Mouse (Mus musculus): Measurements from ENCODE around the gene Rnf126. TPM values are rescaled to one million over a fixed set of nuclear protein-coding genes. Genes with fewer than 3 reads are reported as not detected.
"Not testable (repeated sequence)": the region's sequence is repeated elsewhere in the genome, so short reads cannot be mapped to it uniquely, and the experiment has no call there.

Rnf126 gene
- polyA plus RNA-seq, 1 experiment from 2014 or later = 77.3 TPM

- H3K4me1 ChIP-seq (ENCODE audit: control insufficient read depth, insufficient read depth, low read length) = peaks cover 26% of the 10 kb centered on the region
- peak overlapping the region; percentile 93 for H3K9ac ChIP-seq (replicated peaks; ENCODE audit: low read depth, low read length)
- WGBS = 6% methylated on average over 16 of the region's 16 CpGs
- no peak for ATAC-seq (ENCODE audit: insufficient number of reproducible peaks, insufficient read depth, low FRiP score, low read depth)
- H3K27ac ChIP-seq (ENCODE audit: low read length) = peak overlapping the region; percentile 87
- H3K9me3 ChIP-seq (ENCODE audit: control insufficient read depth, low read depth, low read length) = no peaks in the 10 kb centered on the region
- peaks cover 14% of the 10 kb centered on the region for H3K36me3 ChIP-seq (ENCODE audit: control insufficient read depth, insufficient read depth, low read length)
- H3K4me3 ChIP-seq (ENCODE audit: low read depth, low read length) = peak overlapping the region; percentile 92
- no peaks in the 10 kb centered on the region for H3K27me3 ChIP-seq (ENCODE audit: control insufficient read depth, insufficient read depth, low read length)
- H3K4me2 ChIP-seq (replicated peaks; ENCODE audit: low read depth, low read length) = peak overlapping the region; percentile 92
These were observed 698 bp downstream of the Rnf126 start for GRCm38 (mm10) chr10:79766001-79766507.

GRCm38 (mm10) chr10:79765228-79765745, 1.5 kb downstream of the Rnf126 start:
- 52% methylated on average over 2 of the region's 2 CpGs for WGBS
- Histone ChIP-seq H3K27me3 (ENCODE audit: control insufficient read depth, insufficient read depth, low read length) (no peaks in the 10 kb centered on the region), H3K9me3 (ENCODE audit: control insufficient read depth, low read depth, low read length) (no peaks in the 10 kb centered on the region), H3K9ac (replicated peaks; ENCODE audit: low read depth, low read length) (peak overlapping the region; percentile 93; the same call in 1 of the 2 replicates), H3K36me3 (ENCODE audit: control insufficient read depth, insufficient read depth, low read length) (peaks cover 22% of the 10 kb centered on the region), H3K4me1 (ENCODE audit: control insufficient read depth, insufficient read depth, low read length) (peaks cover 26% of the 10 kb centered on the region), H3K27ac (ENCODE audit: low read length) (no peak overlapping the region; the same call in 1 of the 2 replicates), H3K4me3 (ENCODE audit: low read depth, low read length) (peak overlapping the region; percentile 92), H3K4me2 (replicated peaks; ENCODE audit: low read depth, low read length) (peak overlapping the region; percentile 92)
- ATAC-seq (ENCODE audit: insufficient number of reproducible peaks, insufficient read depth, low FRiP score, low read depth) = no peak

GRCm38 (mm10) chr10:79764234-79764633, 2.5 kb downstream of the Rnf126 start:
- ATAC-seq (ENCODE audit: insufficient number of reproducible peaks, insufficient read depth, low FRiP score, low read depth) = no peak
- Histone ChIP-seq H3K27me3 (ENCODE audit: control insufficient read depth, insufficient read depth, low read length) (no peaks in the 10 kb centered on the region), H3K4me3 (ENCODE audit: low read depth, low read length) (no peak overlapping the region), H3K36me3 (ENCODE audit: control insufficient read depth, insufficient read depth, low read length) (peaks cover 31% of the 10 kb centered on the region), H3K9ac (replicated peaks; ENCODE audit: low read depth, low read length) (0 out of 2 replicates have a peak overlapping the region, but pooled peaks have one; percentile 6), H3K4me2 (replicated peaks; ENCODE audit: low read depth, low read length) (no peak overlapping the region), H3K9me3 (ENCODE audit: control insufficient read depth, low read depth, low read length) (no peaks in the 10 kb centered on the region), H3K27ac (ENCODE audit: low read length) (no peak overlapping the region), H3K4me1 (ENCODE audit: control insufficient read depth, insufficient read depth, low read length) (peaks cover 26% of the 10 kb centered on the region)
- WGBS = 74% methylated on average over 7 of the region's 7 CpGs

GRCm38 (mm10) chr10:79762875-79763274, 3.9 kb downstream of the Rnf126 start:
- Histone ChIP-seq H3K4me1 (ENCODE audit: control insufficient read depth, insufficient read depth, low read length) (peaks cover 19% of the 10 kb centered on the region), H3K9ac (replicated peaks; ENCODE audit: low read depth, low read length) (no peak overlapping the region), H3K36me3 (ENCODE audit: control insufficient read depth, insufficient read depth, low read length) (peaks cover 44% of the 10 kb centered on the region), H3K9me3 (ENCODE audit: control insufficient read depth, low read depth, low read length) (no peaks in the 10 kb centered on the region), H3K4me3 (ENCODE audit: low read depth, low read length) (no peak overlapping the region), H3K27ac (ENCODE audit: low read length) (no peak overlapping the region), H3K4me2 (replicated peaks; ENCODE audit: low read depth, low read length) (no peak overlapping the region), H3K27me3 (ENCODE audit: control insufficient read depth, insufficient read depth, low read length) (no peaks in the 10 kb centered on the region)
- WGBS = 84% methylated on average over 3 of the region's 3 CpGs
- ATAC-seq (ENCODE audit: insufficient number of reproducible peaks, insufficient read depth, low FRiP score, low read depth) = no peak

GRCm38 (mm10) chr10:79760603-79761143, 6.1 kb downstream of the Rnf126 start:
- H3K36me3 ChIP-seq (ENCODE audit: control insufficient read depth, insufficient read depth, low read length) = peaks cover 59% of the 10 kb centered on the region

GRCm38 (mm10) chr10:79759675-79760074, 7.1 kb downstream of the Rnf126 start:
- 100% methylated on average over 1 of the region's 1 CpGs for WGBS
- H3K4me3 ChIP-seq (ENCODE audit: low read depth, low read length); H3K4me1 ChIP-seq (ENCODE audit: control insufficient read depth, insufficient read depth, low read length); H3K4me2 ChIP-seq (replicated peaks; ENCODE audit: low read depth, low read length); H3K9ac ChIP-seq (replicated peaks; ENCODE audit: low read depth, low read length); H3K27me3 ChIP-seq (ENCODE audit: control insufficient read depth, insufficient read depth, low read length); ATAC-seq (ENCODE audit: insufficient number of reproducible peaks, insufficient read depth, low FRiP score, low read depth); H3K27ac ChIP-seq (ENCODE audit: low read length); H3K9me3 ChIP-seq (ENCODE audit: control insufficient read depth, low read depth, low read length): not testable (repeated sequence)
- H3K36me3 ChIP-seq (ENCODE audit: control insufficient read depth, insufficient read depth, low read length) = peaks cover 59% of the 10 kb centered on the region

More at GRCm38 (mm10) chr10:79760603-79761143, 6.1 kb downstream of the Rnf126 start:
- Histone ChIP-seq H3K4me2 (replicated peaks; ENCODE audit: low read depth, low read length) (no peak overlapping the region), H3K27me3 (ENCODE audit: control insufficient read depth, insufficient read depth, low read length) (no peaks in the 10 kb centered on the region), H3K4me1 (ENCODE audit: control insufficient read depth, insufficient read depth, low read length) (peaks cover 14% of the 10 kb centered on the region), H3K9me3 (ENCODE audit: control insufficient read depth, low read depth, low read length) (no peaks in the 10 kb centered on the region), H3K27ac (ENCODE audit: low read length) (no peak overlapping the region), H3K4me3 (ENCODE audit: low read depth, low read length) (no peak overlapping the region), H3K9ac (replicated peaks; ENCODE audit: low read depth, low read length) (no peak overlapping the region)
- no peak for ATAC-seq (ENCODE audit: insufficient number of reproducible peaks, insufficient read depth, low FRiP score, low read depth)
- WGBS = 92% methylated on average over 11 of the region's 11 CpGs

GRCm38 (mm10) chr10:79756660-79757059, 10.1 kb downstream of the Rnf126 start:
- 86% methylated on average over 24 of the region's 24 CpGs for WGBS
- Histone ChIP-seq H3K4me1 (ENCODE audit: control insufficient read depth, insufficient read depth, low read length) (peaks cover 6% of the 10 kb centered on the region; the same call in 1 of the 2 replicates), H3K9ac (replicated peaks; ENCODE audit: low read depth, low read length) (no peak overlapping the region), H3K27me3 (ENCODE audit: control insufficient read depth, insufficient read depth, low read length) (no peaks in the 10 kb centered on the region), H3K9me3 (ENCODE audit: control insufficient read depth, low read depth, low read length) (no peaks in the 10 kb centered on the region), H3K36me3 (ENCODE audit: control insufficient read depth, insufficient read depth, low read length) (peaks cover 51% of the 10 kb centered on the region), H3K27ac (ENCODE audit: low read length) (no peak overlapping the region), H3K4me3 (ENCODE audit: low read depth, low read length) (no peak overlapping the region), H3K4me2 (replicated peaks; ENCODE audit: low read depth, low read length) (no peak overlapping the region)
- no peak for ATAC-seq (ENCODE audit: insufficient number of reproducible peaks, insufficient read depth, low FRiP score, low read depth)

GRCm38 (mm10) chr10:79755854-79756253, 10.9 kb downstream of the Rnf126 start:
- Histone ChIP-seq H3K4me1 (ENCODE audit: control insufficient read depth, insufficient read depth, low read length) (peaks cover 6% of the 10 kb centered on the region; the same call in 1 of the 2 replicates), H3K4me3 (ENCODE audit: low read depth, low read length) (no peak overlapping the region), H3K9ac (replicated peaks; ENCODE audit: low read depth, low read length) (no peak overlapping the region), H3K4me2 (replicated peaks; ENCODE audit: low read depth, low read length) (no peak overlapping the region), H3K27ac (ENCODE audit: low read length) (no peak overlapping the region), H3K9me3 (ENCODE audit: control insufficient read depth, low read depth, low read length) (no peaks in the 10 kb centered on the region), H3K27me3 (ENCODE audit: control insufficient read depth, insufficient read depth, low read length) (no peaks in the 10 kb centered on the region), H3K36me3 (ENCODE audit: control insufficient read depth, insufficient read depth, low read length) (peaks cover 43% of the 10 kb centered on the region)
- no peak for ATAC-seq (ENCODE audit: insufficient number of reproducible peaks, insufficient read depth, low FRiP score, low read depth)
- WGBS = 83% methylated on average over 3 of the region's 3 CpGs

Data from stomach, embryonic 14.5 days (tissue).